Mouse (Mus musculus) embryo, embryonic 11.5 days (tissue): ENCODE data around the gene Rhcg.

Experiments
- DNase-seq: peaks from one replicate; pipeline ENCODE4 v3.0.0-alpha.2; 2012; ENCODE audit warnings: low read depth, low spot score

Rhcg gene

DNA sequence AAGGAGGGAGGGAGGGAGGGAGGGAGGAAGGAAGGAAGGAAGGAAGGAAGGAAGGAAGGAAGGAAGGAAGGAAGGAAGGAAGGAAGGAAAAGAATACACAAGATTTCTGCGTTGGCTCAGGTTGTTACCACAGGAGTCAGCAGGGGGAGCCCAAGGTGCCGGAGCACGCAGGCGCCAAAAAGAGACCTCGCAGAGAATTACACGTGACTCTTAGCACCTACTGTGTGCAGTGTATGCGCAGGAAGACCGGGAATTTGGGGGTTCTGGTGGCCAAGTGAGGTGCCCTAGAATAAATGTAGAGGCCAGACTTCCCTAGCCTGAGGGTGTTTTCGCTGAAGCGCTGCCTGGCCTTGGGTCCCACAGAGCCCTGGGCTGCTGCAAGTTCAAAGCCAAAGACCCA lies 64.8 kb downstream of the Rhcg start:
- DNase-seq = no peak

DNA sequence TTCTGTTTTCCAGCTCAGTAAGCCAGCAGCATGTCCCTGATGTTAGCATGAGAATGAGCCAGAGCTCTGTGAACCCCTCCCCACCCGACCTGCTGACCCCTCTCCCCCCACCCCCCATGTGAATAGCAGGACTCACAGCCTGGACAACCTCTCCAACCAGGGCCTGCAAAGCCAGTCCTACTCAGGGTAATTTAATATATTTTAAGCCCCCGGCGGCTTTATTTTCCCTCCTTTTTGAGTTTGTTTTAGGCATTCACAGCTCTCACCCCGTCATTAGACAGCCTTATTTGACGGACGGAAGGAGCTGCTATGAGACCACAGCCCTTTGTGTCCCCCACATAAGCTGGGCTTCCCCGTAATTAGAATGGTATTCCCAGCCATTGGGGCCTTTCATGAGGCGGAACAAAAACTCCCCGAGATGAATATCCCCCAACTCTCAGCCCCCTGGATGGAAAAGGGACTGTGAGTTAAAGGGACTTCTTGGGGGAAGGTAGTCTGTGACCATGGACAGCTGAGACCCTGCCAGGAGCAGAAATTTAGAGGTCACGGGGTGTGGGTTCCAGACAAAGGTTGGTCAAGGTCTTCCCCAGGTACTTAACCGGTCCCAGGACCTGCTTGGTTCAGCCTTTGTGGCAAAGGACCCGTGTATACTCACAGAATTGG lies 68.4 kb downstream of the Rhcg start:
- DNase-seq = no peak

DNA sequence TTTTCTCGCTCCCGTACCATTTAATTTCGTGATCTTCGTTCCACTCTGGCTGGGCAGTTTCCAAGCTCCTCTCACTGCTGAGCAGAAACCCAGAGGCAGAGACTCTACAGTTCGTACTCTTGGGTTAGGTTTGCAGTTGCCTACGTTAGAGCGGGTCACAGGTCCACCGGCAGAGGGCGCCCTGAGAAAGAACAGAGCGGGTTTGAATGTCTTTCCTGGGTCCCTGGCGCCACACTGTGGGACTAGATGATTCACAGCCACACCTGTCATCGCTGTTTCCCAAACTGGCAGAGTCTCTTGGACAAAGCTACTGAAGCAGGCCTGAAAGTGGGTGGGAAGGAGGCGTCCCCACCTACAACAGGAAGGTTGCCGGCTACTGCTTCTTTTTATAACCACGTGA lies 70.4 kb downstream of the Rhcg start:
- peak; percentile 65 for DNase-seq

DNA sequence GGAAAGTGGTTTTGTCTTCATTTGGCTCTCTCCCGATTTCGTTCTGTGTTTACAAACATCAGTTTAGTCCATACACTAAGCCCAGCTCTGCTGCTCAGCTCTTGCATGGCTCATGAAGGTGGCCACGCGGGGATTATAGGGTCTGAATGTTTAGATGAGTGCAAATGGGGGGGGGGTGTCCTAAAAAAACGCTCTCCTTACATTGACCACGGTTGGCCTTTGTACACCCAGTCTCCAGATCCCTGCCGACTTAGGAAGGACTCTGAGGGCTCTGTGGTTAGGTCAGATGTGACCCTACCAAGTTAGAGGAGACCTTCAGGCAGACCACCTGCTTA lies 72.4 kb downstream of the Rhcg start:
- DNase-seq = no peak

DNA sequence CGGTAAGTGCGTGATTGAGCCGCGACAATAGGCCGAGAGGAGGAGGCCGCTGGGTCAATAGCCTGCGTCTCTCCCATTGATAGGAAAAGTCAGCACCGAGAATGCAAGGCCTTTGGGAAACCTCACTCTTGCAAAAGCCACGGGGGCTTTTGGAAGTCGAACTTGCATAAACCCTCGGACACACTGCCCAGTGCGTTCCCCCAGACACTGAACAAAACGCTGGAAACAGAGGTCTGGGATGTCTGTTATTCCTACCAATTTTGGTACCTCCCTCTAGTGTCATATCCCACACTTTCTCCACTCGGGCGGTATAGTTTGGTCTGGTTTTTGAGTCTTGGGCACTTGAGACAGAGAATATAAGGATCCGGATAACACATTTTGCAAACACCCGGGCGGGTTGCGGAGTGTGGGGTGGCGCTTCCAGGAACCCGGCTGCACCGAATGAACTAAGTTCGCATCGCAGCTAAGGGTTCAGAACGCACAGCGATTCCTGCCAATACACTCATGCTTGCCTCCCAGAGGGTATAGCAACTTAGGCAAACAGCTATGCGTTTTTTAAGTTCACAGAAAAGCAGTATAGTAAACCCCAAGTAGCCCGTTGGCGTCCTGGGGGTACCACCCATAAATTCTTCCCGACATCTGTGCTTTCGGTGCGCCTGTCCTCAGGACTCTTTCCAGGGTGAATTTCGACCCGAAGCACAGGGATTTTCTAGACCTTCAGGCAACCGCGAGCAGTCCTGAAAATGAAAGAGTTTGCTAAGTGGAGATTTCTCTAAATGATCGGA lies 73.0 kb downstream of the Rhcg start:
- no peak for DNase-seq
